Mouse (Mus musculus): ENCODE measurements around the gene Akr1cl. TPM values are rescaled to one million over a fixed set of nuclear protein-coding genes. Genes with fewer than 3 reads are reported as not detected.

Akr1cl gene
- not detected for total RNA-seq (2023)

DNA sequence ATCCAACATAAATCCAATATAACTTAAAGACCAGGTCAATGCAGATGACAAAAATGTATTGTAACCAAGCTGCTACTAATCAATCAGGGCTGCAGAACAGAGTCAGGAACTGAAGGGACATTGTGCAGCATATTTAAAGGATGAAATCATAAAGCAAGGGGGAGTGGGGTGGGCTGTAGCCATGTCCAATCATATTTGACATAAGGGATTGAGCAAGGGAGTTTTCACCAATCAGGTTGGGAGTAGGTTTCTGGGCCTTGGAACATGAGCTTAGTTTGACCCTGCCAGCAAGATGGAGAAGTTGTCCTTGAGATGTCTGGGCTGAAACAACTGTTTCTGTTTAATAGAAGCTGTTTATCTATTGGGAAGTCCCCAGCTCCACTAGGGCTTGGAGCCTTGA, at the start of gene Akr1cl:
TSS of gene Akr1cl (minus strand) at position 119 of the 400 bp plus-strand sequence.

DNA sequence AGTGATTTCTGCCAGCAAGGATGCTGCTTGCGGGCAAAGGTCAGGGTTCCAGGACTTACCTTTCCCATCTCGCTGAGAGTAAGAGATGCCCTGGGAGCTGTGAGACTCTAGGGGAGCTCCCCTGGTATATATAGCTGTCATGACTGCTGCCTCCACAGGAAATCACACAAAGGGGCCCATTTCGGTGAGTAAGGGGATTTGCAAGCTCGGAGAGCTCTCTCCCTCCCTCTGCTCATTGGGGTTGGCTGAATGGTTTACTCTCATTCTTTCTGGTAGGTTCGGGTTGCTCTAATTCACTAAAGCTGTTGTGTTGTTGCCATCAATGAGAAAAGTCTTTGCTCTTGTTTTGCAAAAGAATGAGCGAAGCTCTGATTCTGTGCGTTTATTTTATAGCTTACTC, 49.6 kb upstream of the Akr1cl start, which contains the start of gene Crygb:
TSS of gene Crygb (minus strand) at position 101 of the 400 bp plus-strand sequence.

DNA sequence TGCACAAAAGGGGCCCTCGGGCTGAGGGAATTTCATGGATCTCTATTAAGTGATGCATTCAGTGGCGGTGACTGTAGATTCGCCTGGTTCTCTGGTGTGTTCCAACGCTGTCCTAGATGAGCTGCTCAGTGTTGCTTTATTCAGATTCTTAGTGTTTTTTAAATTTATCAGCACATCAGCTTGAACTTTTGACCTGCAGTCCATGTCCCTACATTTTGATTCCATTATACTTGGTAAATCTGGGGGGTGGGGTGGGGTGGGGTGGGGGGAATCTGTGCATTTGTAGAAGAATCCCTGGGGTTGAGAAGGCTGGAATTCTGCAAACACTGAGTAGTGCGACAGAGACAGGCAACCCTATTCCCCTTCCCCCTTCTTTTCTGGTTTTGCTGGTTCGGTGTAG, 41.0 kb upstream of the Akr1cl start, which contains the start of gene Crygc:
TSS of gene Crygc (minus strand) at position 101 of the 400 bp plus-strand sequence.

DNA sequence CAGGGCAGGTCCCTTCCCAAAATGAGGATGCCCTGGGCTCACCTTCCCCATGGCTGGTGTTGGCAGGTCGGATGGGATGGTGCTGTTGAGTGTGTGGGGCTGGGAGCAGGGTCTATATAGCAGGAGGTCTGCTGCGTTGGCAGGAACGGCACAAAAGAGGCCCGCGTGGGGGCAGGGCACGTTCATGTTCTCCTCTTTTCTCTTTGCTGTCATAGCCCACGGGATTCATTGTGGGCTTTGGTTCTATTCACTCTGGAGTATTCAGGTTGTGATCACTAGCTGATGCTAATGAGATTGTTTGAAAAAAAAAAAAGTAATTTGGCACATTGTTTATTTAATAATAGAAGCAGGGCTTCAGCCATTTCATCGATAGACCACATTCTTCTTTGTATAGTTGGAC, 30.8 kb upstream of the Akr1cl start, which contains the start of gene Crygd:
TSS of gene Crygd (minus strand) at position 101 of the 400 bp plus-strand sequence.

DNA sequence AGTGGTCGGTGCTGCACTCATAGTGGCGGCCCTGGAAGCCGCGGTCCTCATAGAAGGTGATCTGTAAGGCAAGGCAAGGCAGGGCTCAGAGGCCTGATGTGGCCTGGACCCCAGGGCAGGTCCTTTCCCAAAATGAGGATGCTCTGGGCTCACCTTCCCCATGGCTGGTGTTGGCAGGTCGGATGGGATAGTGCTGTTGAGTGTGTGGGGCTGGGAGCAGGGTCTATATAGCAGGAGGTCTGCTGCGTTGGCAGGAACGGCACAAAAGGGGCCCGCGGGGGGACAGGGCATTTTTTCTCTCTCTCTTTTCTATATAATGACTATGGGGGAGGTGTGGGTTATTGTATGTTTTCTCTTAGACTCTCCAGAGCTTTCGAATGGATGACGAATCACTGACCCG, 18.4 kb upstream of the Akr1cl start, which contains the start of gene Cryge:
TSS of gene Cryge (minus strand) at position 198 of the 400 bp plus-strand sequence.

Other genes starting within 250 kb of the Akr1cl start
- 10 to 100 TPM in 1 of 2 experiments, 1 to 10 TPM in 1; 8.2 to 11.0 TPM for gene Plekhm3, start 75.9 kb downstream of the Akr1cl start, total RNA-seq (2023)
- not detected for gene Cryge, start 18.4 kb upstream of the Akr1cl start, total RNA-seq (2023)
- gene Crygd, start 30.7 kb upstream of the Akr1cl start, total RNA-seq (2023): not detected
- not detected for gene Crygc, start 40.9 kb upstream of the Akr1cl start, total RNA-seq (2023)
- not detected for gene Crygb, start 49.5 kb upstream of the Akr1cl start, total RNA-seq (2023)
- gene Cryga, start 70.6 kb upstream of the Akr1cl start, total RNA-seq (2023): not detected
- not detected for gene Gm28845, start 86.8 kb upstream of the Akr1cl start, total RNA-seq (2023)
- gene D630023F18Rik, start 90.5 kb upstream of the Akr1cl start, total RNA-seq (2023): not detected
- gene Idh1, start 153.7 kb upstream of the Akr1cl start, total RNA-seq (2023): 1 to 10 TPM; 3.3 to 5.1 TPM
- gene Pikfyve, start 153.9 kb upstream of the Akr1cl start, total RNA-seq (2023): 10 to 100 TPM; 39.0 to 44.0 TPM
- not detected for gene Pth2r, start 249.3 kb upstream of the Akr1cl start, total RNA-seq (2023)

Measured in T-cell, adult 66 days (primary cell).